Mouse (Mus musculus) C2C12 (cell line): ENCODE measurements around the gene Rhbdl1. TPM values are rescaled to one million over a fixed set of nuclear protein-coding genes. Genes with fewer than 3 reads are reported as not detected.
"Not testable (repeated sequence)": the region's sequence is repeated elsewhere in the genome, so short reads cannot be mapped to it uniquely, and the experiment has no call there.

Experiments
- H3K27me3 ChIP-seq: one replicate; pipeline ENCODE4 v1.6.1; 2011; ENCODE audit not compliant: control insufficient read depth, insufficient read depth, insufficient read length
- H3K36me3 ChIP-seq: one replicate; pipeline ENCODE4 v1.6.1; 2011; ENCODE audit not compliant: control insufficient read depth, insufficient read depth
- H3K4me3 ChIP-seq: one replicate; pipeline ENCODE4 v1.5.1; 2011; ENCODE audit warnings: mild to moderate bottlenecking, control low read depth; ENCODE audit not compliant: poor library complexity, insufficient read depth, severe bottlenecking
- H3K79me2 ChIP-seq: one replicate; pipeline ENCODE4 v1.6.1; 2011; ENCODE audit not compliant: control insufficient read depth, insufficient read depth
- H3K79me3 ChIP-seq: one replicate; pipeline ENCODE4 v1.6.1; 2011; ENCODE audit warnings: low read depth, control low read depth
- H3ac ChIP-seq: one replicate; pipeline ENCODE3; 2011; ENCODE audit warnings: low read depth; ENCODE audit not compliant: control insufficient read depth, insufficient read length
- CEBPB ChIP-seq: IDR thresholded peaks from one replicate; pipeline ENCODE4 v1.6.1; 2011; ENCODE audit warnings: low read depth, mild to moderate bottlenecking, control low read depth, moderate library complexity
- CTCF ChIP-seq: IDR thresholded peaks from one replicate; pipeline ENCODE4 v1.5.1; 2011; ENCODE audit not compliant: control insufficient read depth, insufficient read depth, insufficient read length
- FOSL1 ChIP-seq: IDR thresholded peaks from one replicate; pipeline ENCODE4 v1.8.0; 2011; ENCODE audit warnings: mild to moderate bottlenecking, low read length; ENCODE audit not compliant: poor library complexity, insufficient read depth, severe bottlenecking
- MAX ChIP-seq: IDR thresholded peaks from one replicate; pipeline ENCODE4 v1.6.1; 2011; ENCODE audit warnings: mild to moderate bottlenecking, control low read depth
- MYOD1 ChIP-seq: IDR thresholded peaks from one replicate; pipeline ENCODE4 v1.6.1; 2011; ENCODE audit warnings: low read depth; ENCODE audit not compliant: control insufficient read depth, insufficient read length
- MYOG ChIP-seq: IDR thresholded peaks from one replicate; pipeline ENCODE4 v1.6.1; 2011; ENCODE audit not compliant: control insufficient read depth, insufficient read length; ENCODE audit errors: extremely low read depth
- USF1 ChIP-seq: IDR thresholded peaks from one replicate; pipeline ENCODE4 v1.6.1; 2011; ENCODE audit warnings: low read depth, mild to moderate bottlenecking, control low read depth, moderate library complexity
- polyA plus RNA-seq: library from polyadenylated mRNA; unstranded; fragments of >200 nt; fragmentation: generic; extraction: Trizol; gene quantifications from one replicate; pipeline ENCODE4 v1.2.1, GENCODE M21; 2012; ENCODE audit warnings: missing spikeins

Gene Rhbdl1
- polyA plus RNA-seq, 1 experiment = 0.40 TPM

- peak overlapping the region; percentile 43 for H3K4me3 ChIP-seq
- peak overlapping the region; percentile 76 for H3ac ChIP-seq
- no peak for TF ChIP-seq MYOG
- TF ChIP-seq CEBPB = no peak
- no peak for TF ChIP-seq MAX
- no peak for TF ChIP-seq CTCF
- TF ChIP-seq FOSL1 = no peak
- no peak for TF ChIP-seq USF1
- H3K36me3 ChIP-seq = no peaks in the 10 kb centered on the region
- H3K79me3 ChIP-seq = no peaks in the 10 kb centered on the region
- H3K27me3 ChIP-seq = no peaks in the 10 kb centered on the region
- H3K79me2 ChIP-seq = no peaks in the 10 kb centered on the region
Measured at GRCm38 (mm10) chr17:25809606-25810340, 27.3 kb downstream of the Rhbdl1 start.

GRCm38 (mm10) chr17:25808789-25809605 is 28.1 kb downstream of the Rhbdl1 start, which contains the start of gene Fbxl16:
TSS of gene Fbxl16 (plus strand) at chr17:25809085.
- H3K36me3 ChIP-seq = no peaks in the 10 kb centered on the region
- peak within 1 kb of the TSS; percentile 76 for H3ac ChIP-seq
- H3K79me3 ChIP-seq = no peaks in the 10 kb centered on the region
- H3K4me3 ChIP-seq = peak within 1 kb of the TSS; percentile 43
- H3K27me3 ChIP-seq = no peaks in the 10 kb centered on the region
- TF ChIP-seq MYOG = no peak
- no peaks in the 10 kb centered on the region for H3K79me2 ChIP-seq

GRCm38 (mm10) chr17:25808028-25808427 is 29.1 kb downstream of the Rhbdl1 start:
- Histone ChIP-seq H3K36me3 (no peaks in the 10 kb centered on the region), H3K79me2 (no peaks in the 10 kb centered on the region), H3K27me3 (no peaks in the 10 kb centered on the region), H3K4me3 (no peak overlapping the region), H3ac (no peak overlapping the region), H3K79me3 (no peaks in the 10 kb centered on the region)
- TF ChIP-seq MYOG = no peak
- TF ChIP-seq CTCF = no peak
- TF ChIP-seq MYOD1 = no peak

- H3K27me3 ChIP-seq, H3K36me3 ChIP-seq, H3ac ChIP-seq, H3K4me3 ChIP-seq, H3K79me3 ChIP-seq, H3K79me2 ChIP-seq: not testable (repeated sequence)
Measured at GRCm38 (mm10) chr17:25807452-25807851, 29.6 kb downstream of the Rhbdl1 start.

- H3K36me3 ChIP-seq = no peaks in the 10 kb centered on the region
- no peak overlapping the region for H3ac ChIP-seq
- TF ChIP-seq MYOD1 (peak; percentile 42), MAX (no peak)
- no peaks in the 10 kb centered on the region for H3K79me3 ChIP-seq
- no peak overlapping the region for H3K4me3 ChIP-seq
- no peaks in the 10 kb centered on the region for H3K79me2 ChIP-seq
- H3K27me3 ChIP-seq = no peaks in the 10 kb centered on the region
Measured at GRCm38 (mm10) chr17:25806507-25806906, 30.6 kb downstream of the Rhbdl1 start.

GRCm38 (mm10) chr17:25802825-25803517 is 34.1 kb downstream of the Rhbdl1 start:
- Histone ChIP-seq H3K79me2 (no peaks in the 10 kb centered on the region), H3K27me3 (no peaks in the 10 kb centered on the region), H3K36me3 (no peaks in the 10 kb centered on the region), H3K79me3 (no peaks in the 10 kb centered on the region), H3K4me3 (no peak overlapping the region), H3ac (no peak overlapping the region)
- TF ChIP-seq USF1 (peak; percentile 10), FOSL1 (peak; percentile 22), MYOD1 (peak; percentile 44), MYOG (no peak)
